Mouse (Mus musculus): ENCODE results near the gene Elf4.
"Not testable (repeated sequence)": the region's sequence is repeated elsewhere in the genome, so short reads cannot be mapped to it uniquely, and the experiment has no call there.

The Elf4 gene

DNA sequence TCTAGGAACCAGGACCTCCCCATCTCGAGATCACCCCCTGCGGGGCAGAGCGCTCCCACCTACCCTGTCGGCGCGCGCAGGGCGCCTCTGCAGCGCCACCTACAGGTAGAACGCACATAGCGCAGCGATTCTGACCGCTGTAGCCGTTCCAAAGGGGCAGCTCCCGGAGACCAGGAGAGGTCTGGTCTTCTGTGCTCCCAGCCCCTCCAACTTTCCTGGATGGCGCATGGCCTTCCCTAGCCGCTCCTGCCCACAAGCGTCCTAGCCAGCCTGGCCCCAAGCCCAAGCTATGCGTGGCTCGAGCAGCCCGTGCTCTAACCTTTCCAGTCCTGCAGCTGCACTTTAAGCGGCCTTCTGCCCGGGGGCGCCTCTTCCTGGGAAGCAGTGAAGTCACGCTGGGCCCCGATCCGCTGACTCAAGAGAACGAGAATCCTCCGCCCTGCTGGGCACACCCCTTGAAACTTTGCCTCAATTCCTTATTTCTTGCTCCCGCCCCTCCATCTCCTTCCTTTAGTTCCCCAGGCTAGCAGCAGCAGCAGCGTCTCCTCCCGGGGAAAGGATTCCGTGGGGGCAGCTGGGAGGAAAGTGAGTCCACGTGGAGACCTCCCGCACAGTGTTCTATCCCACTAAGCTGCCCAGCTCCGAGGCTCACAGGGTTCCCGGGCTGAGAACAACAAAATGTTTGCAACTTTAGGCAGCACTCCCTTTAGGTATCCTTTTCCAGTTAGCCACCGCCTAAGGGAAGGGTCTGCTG lies at the start of gene Elf4:
TSS of gene Elf4 (minus strand) at position 379 of the 754 bp plus-strand sequence.
- peak; percentile 16 for DNase-seq

DNA sequence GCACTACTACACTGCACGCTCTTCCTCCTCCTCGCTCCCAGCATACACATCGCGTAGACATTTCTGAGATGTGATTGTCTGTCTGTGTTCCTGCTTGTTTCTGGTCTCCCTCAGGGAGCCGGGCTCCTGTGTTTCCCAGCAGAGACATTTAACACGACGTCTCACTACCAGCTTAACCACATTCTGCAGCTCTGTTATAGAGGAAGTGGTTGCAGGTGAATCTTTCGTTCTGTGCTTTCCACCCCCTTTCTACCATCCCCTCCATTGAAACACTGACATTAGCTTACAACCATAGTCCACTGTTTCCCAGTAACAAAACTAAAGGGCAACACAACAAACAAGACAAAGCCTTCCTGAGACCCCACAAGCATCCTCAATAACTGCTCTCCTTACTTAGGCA lies 30.8 kb upstream of the Elf4 start:
- DNase-seq, result no peak

DNA sequence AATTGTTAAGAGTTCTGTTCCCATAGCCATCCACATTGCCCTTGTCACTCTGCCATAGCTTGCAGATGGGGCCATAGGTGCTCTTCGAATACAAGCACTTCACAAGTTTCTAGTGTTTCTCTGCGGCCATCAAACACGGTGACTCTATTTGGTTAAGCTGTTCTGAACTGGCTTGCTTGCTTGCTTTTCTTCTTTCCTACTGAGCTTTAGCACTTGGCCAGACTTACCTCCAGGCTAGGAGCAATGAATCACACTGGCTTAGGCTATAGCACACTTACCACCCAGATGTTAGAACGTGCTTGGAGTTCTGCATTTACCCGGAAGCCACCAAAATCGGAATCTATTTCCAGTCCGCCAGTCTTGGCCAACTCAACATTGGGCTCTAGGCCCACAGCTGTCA lies 18.8 kb upstream of the Elf4 start:
- no peak for DNase-seq

DNA sequence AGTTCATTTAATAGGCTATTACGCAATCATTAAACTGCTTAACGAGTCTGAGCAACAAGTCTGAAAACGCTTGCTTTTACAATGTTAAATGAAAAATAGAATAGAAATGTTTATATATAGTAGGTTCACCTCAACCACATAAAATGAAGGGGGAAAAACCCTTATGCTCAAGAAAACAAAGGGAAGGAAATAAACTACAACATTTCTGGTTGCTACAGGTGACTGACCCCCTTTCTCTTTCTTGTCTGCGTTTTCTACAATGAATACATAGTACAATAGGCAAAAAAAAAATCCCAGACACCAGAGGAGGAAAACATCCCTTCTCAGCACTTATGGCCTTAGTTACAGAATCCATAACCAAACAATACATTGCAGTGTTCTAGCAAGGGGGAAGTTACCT lies 18.2 kb upstream of the Elf4 start:
- no peak for DNase-seq

DNA sequence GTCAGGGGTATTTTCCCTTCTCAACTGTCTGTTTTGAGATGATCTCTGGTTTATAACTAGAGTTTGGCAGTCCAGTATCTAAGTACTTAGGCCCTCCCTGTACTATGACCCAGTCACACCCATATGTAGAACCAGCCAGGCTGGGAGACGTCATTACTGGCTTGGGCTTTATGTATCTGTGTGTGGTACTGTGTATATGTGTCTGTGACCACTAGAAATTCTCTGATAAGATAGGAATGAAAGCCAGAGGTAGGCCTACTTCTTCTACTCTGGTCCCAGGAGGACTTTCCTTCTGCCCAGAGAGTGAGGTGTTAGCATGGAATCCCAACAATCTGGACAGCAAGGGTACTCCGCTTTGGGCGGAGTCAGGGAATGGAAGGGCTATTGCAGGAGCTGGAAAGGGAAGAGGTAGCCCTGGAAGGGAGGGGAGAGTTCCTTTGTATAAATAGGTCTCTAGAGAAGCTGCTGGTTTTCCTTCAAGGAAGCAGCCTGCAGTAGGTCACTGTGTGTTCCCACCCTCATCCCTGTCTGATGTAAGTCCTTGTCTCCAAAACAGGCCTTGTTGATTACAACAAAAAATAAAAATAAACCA lies 4.5 kb upstream of the Elf4 start:
- DNase-seq, result no peak

DNA sequence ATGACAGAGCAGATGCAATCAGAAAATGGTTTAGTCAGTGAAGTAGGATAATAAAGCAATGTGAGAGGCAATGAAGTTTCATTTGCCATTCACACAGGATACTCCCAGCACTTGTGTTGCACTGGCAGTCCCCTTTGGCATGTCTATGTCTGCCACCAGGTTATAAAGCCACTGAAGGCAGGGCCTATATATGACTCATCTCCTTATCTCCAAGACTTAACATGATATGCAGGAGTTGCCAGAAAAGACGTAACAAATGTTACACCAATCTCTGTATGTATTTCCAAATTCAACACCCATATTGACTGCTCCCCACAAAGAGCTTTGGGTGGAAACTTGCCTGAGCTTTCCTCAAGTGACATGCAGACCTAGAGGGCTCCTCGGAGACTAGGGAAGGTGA lies 3.2 kb upstream of the Elf4 start:
- no peak for DNase-seq

DNA sequence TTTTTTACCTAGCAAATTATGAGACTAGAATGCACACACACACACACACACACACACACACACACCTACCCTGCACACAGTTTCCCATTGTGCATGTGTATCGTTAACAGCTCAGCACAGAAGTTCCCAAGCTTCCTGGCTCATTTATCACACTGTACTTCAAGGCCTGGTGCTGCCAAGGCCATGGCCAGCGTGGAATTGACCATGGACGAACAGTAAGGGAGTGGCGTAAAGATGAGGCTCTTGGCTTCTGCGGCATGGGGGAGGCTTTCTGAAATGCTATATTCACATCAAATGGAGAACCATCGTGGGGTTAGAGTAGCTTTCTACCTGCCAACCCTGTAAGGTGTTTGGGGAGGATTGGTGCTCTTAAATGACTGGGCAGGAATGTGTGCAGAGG lies 1.5 kb upstream of the Elf4 start:
- DNase-seq, result no peak

DNA sequence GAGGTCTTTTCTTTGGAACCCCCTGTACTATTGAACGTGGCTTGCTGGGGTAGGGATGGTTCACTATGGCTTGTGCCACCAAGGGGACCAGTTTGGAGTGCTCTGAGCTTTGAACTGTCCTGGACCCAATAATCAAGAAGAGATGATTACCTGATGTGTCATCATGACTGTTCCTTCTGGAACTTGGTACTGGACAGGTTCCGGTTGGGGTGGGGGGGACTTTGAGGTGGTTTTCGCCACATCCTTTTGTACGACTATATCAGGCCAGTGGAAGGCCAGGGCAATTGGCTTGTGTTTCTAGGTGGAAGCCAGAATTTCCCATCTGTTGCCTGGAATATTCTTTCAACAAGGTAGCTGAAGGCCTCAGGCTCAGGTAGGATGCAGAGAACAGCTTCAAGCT lies 704 bp upstream of the Elf4 start:
- DNase-seq, result no peak

DNA sequence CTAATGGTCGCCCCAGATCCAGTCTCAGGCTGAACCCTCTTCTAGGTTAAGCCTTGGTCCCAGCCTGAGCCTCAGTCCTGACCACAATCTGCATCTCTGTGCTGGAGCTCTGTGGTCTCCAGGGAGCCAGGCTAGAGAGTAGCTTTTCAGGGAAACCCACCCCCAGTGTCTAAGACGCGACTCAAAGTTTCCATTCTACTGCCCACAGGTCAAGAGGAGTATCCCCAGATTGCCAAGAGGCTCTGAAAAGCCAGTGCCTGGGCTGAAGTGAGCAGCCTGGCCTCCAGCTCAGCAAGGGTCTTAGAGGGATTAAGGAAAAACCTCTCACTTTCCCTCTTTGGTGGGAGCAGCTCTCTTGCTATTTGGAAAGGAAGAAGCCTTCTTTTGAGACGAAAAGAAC lies 635 bp downstream of the Elf4 start:
- DNase-seq, result no peak

DNA sequence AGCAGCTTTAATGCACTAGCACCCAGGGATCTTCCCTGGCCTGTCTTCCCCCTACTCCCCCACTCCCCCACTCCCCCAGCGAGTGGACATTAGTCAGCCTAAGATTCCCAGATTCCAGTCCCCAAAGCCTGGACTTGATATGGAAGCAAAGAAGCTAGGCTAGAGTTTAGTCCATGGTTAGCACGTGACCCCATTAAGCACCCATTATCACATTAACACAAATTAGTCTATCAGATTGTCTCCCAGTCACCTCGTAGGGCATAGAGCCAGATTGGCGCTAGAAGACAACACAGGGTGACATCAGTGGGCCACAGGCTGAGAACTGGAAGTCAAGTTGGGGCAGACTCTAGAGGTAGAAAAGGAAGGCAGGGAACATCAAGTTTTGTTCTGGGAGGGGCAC lies 1.9 kb downstream of the Elf4 start:
- no peak for DNase-seq

DNA sequence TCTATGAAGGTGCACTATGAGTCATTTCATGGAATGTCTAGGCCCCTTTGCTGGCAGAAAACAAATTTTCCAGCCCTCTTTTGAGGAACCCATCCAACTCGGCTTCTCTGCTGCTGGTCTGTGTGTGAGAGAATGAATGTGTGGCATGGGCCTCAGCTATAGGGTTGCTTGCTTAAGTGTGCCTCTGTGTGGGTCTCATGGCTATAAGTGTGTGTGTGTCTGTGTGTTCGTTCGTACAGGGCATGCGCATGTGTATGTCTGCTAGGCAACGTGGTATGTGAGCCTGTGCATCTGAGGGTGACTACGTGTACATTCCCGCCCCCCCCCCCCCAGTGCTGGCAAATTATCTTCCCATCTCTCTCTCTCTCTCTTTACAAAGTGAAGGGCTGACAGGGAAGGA lies 2.4 kb downstream of the Elf4 start:
- DNase-seq, result no peak

DNA sequence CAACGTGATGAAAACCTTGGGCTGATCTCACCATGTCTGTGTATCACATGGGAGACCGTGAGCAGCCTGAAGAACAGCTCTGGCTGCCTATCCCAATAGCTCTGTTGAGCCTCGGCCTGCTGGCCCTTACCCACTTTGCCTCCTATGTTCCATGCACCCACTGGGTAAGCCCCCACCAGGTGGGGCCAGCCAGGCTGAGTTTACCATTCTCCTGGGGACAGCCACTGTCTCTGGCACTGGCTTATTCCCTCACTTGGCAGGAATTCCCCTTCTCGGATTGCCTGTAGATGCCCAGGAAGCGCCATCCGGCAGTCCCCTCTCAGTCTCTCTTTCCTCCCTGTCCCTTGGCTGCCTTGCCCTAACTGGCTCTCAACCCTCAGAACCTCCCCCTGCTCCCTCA lies 6.0 kb downstream of the Elf4 start:
- DNase-seq, result no peak

DNA sequence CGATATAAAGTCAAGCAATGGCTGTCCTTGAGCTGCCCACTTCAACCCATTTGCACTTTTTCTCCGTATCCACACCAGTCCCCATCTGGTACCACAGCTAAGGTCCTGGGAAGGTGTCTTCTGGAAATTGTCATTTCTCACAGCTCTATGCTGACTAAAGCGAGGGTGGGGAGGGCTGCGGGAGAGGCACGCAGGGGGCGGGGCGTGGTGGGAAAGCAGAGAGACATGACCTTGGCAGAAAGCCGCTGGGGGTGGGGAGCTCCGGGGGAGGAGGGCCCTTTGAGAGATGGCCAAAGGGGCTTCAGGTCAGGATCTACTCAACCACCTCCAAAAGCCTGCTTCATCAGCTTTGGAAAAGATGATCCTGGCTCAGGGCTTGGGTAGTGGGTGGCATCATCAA lies 7.9 kb downstream of the Elf4 start:
- DNase-seq, result no peak

DNA sequence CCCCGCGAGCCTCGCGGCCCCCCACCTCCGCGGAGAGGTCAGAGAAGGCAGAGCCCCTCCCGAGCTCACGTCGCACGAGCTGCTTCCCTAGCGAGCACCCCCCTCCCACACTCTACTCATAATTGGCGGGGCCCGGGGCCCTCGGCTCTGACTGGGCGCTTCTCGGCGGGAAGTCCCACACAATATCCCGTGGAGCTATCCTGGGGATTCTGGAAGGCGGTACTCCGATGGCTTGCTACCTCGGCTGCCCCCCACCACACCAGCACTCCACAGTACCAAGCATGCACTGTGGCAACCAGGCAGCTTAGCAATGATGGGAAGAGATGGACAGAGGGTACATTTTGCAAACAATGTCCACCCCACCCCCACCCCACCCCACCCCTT lies 8.4 kb downstream of the Elf4 start:
- DNase-seq, result no peak

DNA sequence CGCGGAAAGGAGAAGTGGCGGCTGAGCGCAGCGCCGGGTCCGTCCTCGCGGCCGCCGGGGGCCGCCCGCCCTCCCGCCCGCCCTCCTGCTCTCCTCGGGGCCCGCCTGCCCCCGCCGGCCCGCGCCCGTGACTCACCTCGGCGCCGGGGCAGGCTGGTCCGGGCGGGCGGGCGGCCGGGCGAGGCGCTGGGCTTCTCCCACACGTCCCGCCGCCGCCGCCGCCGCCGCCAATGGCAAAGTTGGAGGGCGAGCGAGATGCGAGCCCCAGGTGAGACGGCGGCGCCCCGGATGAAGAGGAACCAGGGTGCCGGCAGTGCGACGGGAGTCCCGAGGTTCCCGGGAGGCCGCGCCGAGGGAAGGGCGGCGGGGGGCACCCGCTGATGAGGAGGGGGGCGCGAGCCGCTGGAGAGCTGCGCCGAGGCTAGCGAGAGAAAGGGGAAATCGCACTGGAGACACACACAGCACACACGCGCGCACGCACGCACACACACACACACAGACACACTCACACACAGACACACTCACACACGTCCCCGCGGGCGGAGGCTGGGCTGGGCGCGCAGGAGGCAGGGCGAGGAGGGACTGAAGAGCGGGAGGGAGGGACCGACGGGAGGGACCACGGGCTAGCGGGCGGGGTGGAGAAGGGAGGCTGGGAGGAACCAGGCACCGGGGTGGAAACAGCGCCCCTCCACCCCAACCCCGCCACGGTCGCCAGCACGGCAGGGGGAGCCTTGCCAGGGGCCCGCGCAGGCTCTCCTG lies 9.0 kb downstream of the Elf4 start:
- no peak for DNase-seq

DNA sequence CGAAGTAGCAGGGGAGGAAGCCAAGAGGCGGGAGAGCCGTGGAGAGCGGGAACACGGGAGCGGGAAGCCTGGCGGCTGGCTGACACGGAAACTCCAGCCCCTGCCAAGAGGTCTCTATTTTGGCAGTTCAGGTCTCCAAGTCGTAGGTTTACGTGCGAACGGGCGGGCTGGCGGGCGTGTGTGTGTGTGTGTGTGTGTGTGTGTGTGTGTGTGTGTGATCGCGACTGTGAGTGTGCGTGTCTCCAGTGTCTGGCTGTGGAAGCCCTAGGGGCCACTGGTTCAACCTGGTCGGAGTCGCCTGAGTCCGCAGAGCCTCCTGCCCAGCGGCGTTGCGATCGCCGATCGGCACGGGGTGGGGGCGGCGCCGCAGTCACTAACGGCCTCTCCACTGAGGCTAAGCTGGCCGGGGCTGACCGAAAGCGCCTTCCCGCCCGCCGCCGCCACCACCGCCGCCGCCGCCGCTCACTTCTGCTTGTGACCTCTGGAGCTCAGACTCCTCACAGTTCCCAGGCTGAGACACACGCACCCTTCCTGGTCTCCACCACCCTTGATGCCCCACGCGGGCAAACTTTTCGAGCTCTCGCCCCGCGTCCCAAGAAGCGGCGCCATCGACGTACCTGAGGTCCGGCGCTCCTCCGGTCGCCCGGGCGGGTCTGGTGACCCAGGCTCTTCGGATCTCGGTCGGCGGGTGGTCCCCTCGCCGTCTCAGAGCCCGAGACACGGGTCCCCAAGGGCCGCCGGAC lies 9.8 kb downstream of the Elf4 start:
- no peak for DNase-seq

DNA sequence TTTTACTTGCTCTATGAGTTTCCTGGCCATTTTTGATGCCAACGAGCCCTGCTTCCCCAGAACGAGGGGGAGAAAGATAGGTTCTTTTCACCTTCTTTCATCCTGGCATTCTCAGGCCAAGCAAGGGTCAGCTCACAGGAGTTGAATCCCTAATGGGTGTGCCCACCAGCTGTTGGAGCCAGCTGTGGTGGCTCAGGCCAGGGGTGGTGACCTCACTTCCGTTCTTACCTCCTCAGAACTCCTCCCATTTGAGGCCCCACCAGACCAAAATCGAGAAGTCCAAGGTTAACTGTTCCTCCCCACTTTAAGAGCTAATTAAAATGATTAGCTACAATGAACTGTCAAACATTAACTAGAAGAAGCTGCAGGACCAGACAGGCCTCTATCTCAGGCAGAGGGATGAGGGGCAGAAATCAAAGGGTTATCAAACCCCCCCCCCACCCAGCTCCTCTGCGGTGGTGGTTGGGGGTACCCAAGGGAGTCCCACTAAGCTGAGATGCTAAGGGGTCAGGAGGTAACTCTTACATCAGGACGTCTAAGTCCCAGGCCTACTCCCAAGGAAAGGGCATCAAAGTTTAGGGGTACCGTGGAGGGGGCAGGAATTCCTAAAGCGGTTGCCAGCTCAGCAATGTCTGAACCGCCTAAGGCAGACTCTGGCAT lies 10.6 kb downstream of the Elf4 start:
- DNase-seq, result no peak

DNA sequence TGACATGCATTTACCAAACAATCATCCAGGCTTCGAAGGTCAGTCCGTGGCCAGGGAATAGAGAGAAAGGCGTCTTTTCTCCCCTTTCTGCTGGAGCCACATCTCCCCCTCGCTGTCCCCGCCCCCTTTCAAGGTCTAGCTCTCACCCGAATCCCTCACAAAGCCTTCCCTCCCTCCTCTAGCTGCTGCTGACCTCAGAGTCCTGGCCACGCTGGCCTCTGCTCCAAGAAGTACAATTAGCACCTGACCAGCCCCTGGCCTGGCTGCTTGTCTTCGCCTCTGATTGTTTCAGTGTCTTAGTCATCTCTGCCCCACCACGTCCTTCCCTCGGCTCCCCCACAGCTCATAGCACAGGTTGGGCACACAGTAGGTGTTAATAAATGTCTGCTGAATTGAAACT lies 13.3 kb downstream of the Elf4 start:
- DNase-seq, result no peak

DNA sequence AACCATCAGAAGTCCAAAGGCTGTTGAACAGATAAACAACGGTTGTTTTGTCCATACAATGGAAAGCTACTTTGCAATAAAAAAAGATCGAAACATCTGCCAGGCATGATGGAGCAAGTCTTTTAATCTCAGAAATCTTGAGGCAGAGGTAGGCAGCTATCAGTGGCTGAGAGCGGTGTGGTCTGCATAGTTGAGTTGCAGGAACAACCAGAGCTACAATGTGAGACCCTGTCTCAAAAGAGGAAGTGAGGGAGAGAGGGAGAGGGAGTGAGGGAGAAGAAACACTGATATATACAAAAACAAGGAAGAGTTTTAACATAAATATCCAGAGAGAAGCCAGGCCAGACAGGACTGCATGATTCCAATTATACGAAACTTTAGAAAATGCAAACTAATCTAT lies 18.3 kb downstream of the Elf4 start:
- no peak for DNase-seq

DNA sequence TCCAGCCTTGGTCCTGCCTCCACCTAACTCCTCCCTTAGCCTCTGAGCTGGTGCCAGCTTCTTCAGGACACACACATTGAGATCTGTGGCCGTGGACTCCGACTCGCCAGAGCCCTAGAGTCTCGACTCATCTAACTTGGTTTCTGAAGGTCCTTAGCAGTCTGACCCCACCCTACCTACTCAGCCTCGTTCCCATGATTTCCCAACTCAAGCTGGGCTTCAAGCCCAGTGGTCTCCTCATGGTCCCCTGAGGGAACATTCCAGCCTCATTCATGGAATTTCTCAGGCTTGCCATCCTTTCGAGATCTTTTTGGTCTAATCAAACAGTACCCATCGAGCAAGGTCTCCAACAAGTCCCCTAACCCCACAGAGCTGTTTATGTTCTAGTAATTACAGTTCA lies 21.0 kb downstream of the Elf4 start:
- DNase-seq, result no peak

DNA sequence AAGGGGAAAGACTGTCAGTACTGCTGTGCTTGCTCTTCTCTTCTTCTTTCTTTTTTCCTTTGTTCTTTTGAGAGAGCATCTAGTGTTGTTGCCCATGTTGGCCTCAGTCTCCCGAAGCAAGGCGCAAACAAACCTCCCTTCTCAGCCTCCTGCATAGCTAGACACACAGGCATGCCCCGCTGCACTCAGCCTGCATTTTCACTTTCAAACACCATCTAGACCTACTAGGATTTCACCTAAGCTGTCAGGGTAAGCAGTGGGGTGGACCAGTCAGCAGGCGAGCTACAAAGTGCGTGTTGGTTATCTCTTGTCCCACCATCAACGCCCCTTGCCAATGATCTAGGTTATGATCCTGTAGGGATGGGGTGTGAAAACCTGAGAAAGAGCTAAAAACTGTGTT lies 21.4 kb downstream of the Elf4 start:
- DNase-seq, result no peak

DNA sequence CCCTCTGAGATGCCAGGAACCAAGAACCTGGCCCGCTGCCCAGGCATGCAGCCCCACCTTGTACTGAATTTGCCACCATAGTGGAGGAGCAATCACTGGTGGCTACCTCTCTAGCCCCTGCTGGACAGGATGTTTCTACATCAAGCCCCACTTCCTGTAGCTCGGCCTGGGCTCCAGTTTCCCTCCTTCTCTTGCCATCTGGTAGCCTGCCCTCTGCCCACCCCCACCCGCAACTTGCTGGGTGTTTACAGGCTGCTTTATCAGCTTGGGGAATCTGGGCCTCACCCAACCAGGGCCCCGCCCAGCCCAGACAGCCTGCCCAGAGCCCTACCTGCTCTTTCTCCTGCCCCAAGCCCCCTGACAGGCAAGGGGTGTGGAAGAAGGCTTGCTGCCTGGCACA lies 23.9 kb downstream of the Elf4 start:
- no peak for DNase-seq

DNA sequence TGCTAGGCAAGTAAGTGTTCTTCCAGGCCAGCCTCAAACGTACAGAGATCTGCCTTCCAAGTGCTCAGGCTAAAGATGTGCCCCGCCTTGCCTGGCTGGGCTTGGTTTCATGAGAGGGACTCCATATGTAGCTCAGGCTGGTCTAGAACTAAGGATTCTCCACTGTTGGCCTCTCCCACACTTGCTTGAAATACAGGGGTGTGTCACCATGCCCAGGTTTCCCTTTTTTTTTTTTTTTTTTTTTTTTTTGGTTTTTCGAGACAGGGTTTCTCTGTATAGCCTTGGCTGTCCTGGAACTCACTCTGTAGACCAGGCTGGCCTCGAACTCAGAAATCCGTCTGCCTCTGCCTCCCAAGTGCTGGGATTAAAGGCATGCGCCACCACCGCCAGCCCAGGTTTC lies 26.9 kb downstream of the Elf4 start:
- not testable (repeated sequence) for DNase-seq
